Mouse (Mus musculus) CH12F3 (cell line): ENCODE data around the gene Idh2.

Experiments
- in situ Hi-C: fragments of 300-500 bp; cut with MboI; formaldehyde crosslinking; loops from 2 replicates; pipeline ENCODE4 v1.14.3; 2020; ENCODE audit warnings: low sequenced_read_pairs

Idh2 gene

DNA sequence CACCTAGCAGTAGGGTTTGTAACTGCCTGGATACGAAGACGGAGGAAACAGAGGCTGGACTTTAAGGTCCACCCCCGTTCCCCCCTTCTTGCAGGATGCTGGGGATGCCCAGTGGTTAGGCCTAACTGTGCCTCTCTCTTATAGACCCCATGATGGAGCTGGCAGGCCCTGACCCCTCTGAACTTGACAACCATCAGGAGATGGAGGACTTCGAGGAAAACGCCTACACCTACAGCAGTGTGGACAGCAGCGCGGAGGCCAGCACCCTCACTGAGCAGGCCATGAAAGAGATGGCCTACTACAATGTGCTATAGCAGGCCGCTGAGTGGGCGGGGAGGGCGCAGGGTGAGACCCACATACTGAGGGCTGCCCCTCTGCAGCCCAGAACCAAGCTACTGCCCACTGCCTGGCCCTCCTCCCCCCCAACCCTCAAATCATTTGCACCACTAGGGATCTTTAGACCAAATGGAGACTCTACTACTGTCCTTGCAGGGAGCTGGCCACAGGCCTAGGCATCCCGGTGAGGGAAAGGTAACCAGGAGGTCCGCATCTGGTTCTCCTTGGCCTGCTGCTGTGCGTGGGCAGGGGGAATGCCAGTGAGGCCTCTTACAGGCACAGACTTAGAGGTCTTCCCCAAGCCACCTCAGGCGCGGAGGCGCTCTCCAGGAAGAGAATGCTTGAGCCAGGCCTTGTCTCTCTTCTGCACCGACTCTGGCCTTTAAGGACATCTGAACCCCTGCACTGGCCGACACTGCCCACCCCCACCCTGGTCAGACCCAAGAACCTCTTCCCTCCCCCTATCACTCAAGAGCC, 24.8 kb downstream of the Idh2 start:
- in situ Hi-C loops: no loop called here

GRCm38 (mm10) chr7:80088191-80088590, 27.0 kb downstream of the Idh2 start:
- in situ Hi-C loops: no loop called here

GRCm38 (mm10) chr7:80085970-80086715, 29.0 kb downstream of the Idh2 start:
- in situ Hi-C loops: no loop called here

DNA sequence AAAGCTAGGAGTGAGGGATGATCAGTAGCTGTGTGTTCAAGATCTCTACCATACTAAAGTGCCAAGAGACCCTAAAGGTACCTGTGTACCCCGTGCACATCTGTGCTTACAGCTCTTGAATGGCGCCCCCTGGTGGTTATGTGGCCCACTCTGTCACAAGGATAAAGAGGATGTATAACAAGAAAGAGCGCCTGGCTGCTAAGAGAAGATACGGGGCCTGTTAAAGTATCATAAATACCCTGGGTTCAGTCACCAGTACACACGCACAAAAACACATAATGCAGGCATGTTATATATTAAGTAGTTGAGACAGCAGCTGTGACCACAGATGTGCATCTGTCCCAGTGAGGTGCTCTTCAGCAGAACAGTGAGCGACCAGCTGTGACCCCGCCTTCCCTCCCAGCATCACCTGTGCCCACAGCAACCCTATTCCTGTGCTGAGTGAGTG, 30.7 kb downstream of the Idh2 start:
- in situ Hi-C loops: no loop called here

DNA sequence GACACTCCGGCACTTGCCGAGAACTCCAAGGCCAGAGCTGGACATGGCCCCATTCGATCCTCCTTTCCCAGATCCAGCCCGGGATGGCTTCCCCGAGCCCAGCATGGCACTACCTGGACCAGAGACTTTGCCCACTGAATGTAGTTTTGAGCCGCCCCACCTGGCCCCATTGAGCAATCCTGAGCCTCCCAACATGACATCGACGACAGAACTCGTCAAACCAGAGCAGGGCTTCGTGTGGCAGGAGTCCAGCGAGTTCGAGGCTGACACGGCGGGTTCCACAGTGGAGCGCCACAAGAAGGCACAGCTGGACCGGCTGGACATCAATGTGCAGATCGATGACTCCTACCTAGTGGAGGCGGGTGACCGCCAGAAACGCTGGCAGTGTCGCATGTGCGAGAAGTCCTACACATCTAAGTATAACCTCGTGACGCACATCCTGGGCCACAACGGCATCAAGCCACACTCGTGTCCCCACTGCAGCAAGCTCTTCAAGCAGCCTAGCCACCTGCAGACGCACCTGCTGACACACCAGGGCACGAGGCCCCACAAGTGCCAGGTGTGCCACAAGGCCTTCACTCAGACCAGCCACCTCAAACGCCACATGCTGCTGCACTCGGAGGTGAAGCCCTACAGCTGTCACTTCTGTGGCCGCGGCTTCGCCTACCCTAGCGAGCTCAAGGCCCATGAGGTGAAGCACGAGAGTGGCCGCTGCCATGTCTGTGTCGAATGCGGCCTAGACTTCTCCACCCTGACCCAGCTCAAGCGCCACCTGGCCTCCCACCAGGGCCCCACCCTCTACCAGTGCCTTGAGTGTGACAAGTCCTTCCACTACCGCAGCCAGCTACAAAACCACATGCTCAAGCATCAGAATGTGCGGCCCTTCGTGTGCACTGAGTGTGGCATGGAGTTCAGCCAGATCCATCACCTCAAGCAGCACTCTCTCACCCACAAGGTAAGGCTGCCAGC, 33.3 kb downstream of the Idh2 start:
- in situ Hi-C loops: no loop called here

DNA sequence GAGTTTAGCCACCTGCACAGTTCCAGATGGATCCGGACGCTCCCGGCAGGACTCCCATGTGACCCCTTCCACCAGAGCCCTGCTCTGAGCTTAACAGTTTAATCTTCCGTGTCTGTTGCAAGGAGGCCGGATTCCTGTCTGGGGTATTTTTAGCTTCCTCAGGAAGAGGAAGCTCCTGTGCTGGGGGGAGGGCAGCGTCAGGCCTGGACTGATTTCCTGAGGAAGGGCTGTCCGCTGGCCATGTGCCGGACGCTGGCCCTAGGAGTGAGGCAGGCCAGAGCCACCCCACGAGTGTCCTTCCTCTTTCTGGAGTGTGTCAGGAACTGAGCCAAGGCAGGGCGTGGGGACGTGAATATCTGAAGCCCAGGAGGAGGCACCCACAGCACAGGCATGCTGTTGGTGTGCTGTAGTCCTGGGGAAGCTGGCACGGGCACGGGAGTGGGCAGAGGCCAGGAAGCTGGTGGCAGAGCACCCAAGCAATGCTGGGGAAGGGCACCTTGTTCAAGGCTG, 36.3 kb downstream of the Idh2 start:
- in situ Hi-C loops: no loop called here

- in situ Hi-C loops: no loop called here
Measured at GRCm38 (mm10) chr7:80077801-80078200, 37.4 kb downstream of the Idh2 start.

DNA sequence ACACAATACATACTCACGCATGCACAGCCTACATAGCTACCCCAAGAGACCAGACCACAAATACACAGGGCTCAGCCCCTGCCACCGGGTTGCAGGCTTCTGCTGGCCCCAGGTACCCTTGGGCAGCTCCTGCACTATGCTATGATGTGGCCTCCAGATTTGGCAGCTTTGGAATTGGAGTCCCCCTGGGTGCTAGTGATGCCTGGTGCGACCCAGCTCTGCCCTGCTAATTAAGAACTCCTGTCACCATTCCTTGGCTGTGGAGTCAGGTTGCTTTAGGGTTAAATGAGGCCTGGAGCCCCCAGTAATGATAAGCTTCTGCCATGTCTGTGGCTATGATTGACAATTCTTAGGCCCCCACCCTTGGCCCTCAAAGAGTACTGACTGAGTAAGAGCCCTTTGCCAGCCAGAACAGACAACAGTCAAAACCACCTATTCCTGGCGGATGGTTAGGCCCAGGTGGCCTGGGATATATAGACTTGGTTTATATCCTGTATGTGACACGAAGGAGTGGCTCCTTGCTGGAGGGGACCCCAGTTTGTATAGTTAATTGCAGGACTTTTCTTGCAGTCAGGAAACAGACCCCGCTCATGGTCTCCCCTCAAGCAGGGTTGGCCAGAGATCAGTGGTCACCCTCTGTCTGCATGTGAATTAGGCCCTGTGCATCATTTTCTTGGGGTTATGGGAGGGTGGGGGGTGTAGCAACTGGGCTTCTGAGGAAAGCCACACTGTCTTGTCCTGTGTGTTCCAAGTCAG, 38.1 kb downstream of the Idh2 start:
- in situ Hi-C loops: no loop called here

DNA sequence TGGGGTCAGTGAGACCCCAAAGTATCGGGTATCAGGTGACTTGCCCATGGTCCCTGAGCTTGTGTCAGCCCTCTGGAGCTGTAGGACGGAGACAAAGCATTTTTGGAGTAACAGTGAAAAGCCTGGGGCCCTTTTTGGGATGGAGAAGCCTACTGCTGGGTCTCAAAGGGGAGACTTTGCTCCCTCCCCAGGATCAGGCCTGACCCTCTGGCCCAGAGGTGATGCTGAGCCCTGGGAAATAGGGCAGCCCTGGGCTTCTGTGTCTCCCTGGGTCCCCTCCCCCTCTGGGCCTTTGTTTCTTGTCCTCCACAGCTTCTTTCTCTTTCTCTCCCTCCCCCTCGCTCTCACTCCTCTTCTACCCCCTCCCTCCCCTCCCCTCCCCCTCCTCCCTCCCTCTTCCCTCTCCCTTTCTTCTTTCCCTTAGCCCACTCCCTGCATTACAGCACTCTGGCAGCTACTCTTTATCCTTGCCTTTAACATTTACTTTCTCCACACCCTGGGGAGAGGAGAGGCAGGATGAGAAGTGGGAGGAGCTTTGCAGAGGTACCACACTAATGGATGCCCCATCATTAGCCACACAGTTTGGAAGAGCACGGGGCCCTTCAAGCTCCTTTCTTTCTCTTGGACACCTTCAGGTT, 39.1 kb downstream of the Idh2 start:
- in situ Hi-C loops: no loop called here

GRCm38 (mm10) chr7:80074921-80075441, 40.2 kb downstream of the Idh2 start:
- in situ Hi-C loops: no loop called here

DNA sequence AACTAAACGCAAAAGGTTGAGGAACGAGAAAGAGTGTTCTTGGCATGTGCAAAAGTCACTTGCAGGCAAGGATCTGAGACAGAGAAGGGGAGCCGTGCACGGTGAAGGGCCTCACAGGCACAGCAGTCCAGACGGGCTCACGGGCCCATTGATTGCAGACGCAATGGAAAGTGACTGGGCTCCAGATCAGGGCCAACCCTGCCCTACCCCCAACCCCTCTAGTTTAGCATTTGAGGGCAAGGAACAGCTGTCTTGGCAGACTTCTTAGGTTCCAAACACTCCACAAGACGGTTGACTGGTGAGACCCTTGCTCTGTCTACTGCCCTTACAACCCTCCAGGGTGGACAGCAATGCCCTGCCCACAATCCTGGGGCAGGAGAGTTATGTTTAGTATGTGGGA, 41.7 kb downstream of the Idh2 start:
- in situ Hi-C loops: no loop called here

- in situ Hi-C loops: no loop called here
Measured at GRCm38 (mm10) chr7:80072297-80072696, 42.9 kb downstream of the Idh2 start.

GRCm38 (mm10) chr7:80071209-80071608, 44.0 kb downstream of the Idh2 start:
- in situ Hi-C loops: no loop called here

GRCm38 (mm10) chr7:80069615-80070327, 45.4 kb downstream of the Idh2 start:
- in situ Hi-C loops: no loop called here

GRCm38 (mm10) chr7:80068341-80068740, 46.9 kb downstream of the Idh2 start:
- in situ Hi-C loops: no loop called here

- in situ Hi-C loops: no loop called here
Measured at GRCm38 (mm10) chr7:80066675-80067455, 48.3 kb downstream of the Idh2 start.

GRCm38 (mm10) chr7:80065250-80065649, 49.9 kb downstream of the Idh2 start:
- in situ Hi-C loops: no loop called here
